Mouse (Mus musculus): ENCODE measurements at regions not wholly inside any gene's neighbourhood (a gene's known extent, or its start where the extent isn't known, plus 50 kb on each side); places are given as distances from the start of the nearest gene placed in this dataset.
"Not testable (repeated sequence)": the region's sequence is repeated elsewhere in the genome, so short reads cannot be mapped to it uniquely, and the experiment has no call there.

DNA sequence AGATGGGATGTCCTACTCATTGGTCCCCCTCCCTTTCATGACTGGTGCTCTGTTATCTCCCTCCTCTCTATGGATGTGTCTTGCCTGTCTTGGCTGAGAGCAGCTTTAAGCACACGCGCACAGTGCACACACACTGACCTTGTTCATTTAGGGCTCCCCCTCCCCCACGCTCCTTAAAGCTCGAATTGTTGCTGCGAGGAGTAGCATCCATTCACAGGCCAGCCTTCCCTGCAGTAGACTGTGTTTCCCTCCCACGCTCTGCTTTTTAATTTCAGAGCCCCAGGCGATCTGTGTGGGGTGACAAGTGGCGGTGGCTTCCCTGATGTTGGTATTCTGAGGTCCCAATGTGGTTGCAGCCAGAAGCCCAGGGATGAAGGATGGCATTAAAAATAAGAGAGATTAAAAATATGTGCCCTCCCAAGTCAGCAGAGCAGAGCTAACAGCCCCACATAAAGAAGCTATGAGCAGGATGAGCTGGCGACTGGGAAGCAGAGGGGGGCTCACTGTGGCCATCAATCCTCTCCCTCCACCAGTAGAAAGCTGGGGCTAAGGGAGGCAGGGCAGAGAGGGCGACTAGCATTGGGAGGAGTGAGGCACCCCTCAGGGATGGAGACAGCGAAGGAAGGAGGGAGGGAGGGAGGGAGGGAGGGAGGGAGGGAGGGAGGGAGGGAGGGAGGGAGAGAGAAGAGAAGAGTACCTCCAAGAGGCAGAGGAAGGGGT is 174.2 kb upstream of the Myt1l start:
- 22% methylated on average over 9 of the region's 11 CpGs for WGBS
- Histone ChIP-seq H3K27me3 (ENCODE audit: control insufficient read depth, insufficient read depth, low read length) (no peaks in the 10 kb centered on the region), H3K9me3 (replicated peaks; ENCODE audit: control insufficient read depth, low read length) (no peaks in the 10 kb centered on the region), H3K36me3 (replicated peaks; ENCODE audit: control insufficient read depth, insufficient read depth, low read depth, low read length) (no peaks in the 10 kb centered on the region), H3K9ac (replicated peaks; ENCODE audit: low read length) (no peak overlapping the region), H3K27ac (replicated peaks; ENCODE audit: low read depth, low read length) (no peak overlapping the region), H3K4me1 (ENCODE audit: control insufficient read depth, insufficient read depth, low read length) (peaks cover 2% of the 10 kb centered on the region; the same call in 1 of the 2 replicates), H3K4me2 (ENCODE audit: low read depth, low read length) (no peak overlapping the region), H3K4me3 (ENCODE audit: low read depth, low read length) (no peak overlapping the region)
- peak; percentile 26 for DNase-seq (ENCODE audit: low spot score)
- no peak; the same call in 1 of the 2 replicates for ATAC-seq (replicated peaks; ENCODE audit: insufficient number of reproducible peaks, low FRiP score, low TSS enrichment, low read depth)

DNA sequence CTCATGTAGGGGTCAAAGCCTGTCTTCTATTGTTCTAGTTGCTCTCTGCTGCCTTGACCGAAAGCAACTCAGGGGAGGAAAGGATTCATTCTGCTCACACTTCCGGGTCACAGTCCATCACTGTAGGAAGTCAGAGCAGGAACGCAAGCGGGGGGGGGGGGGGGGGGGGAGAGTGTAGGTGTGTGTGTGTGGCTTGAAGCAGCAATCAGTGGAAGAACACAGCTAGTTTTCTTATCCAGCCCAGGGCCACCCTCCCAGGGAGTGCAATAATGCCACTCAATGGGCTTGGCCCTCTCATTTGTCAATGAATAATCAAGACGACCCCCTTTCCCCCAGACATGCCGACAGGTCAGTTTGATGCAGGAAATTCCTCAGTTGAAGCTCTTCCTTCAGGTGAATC is 173.4 kb upstream of the Myt1l start:
- Histone ChIP-seq H3K27ac (replicated peaks; ENCODE audit: low read depth, low read length) (no peak overlapping the region), H3K36me3 (replicated peaks; ENCODE audit: control insufficient read depth, insufficient read depth, low read depth, low read length) (no peaks in the 10 kb centered on the region), H3K4me2 (ENCODE audit: low read depth, low read length) (no peak overlapping the region), H3K9me3 (replicated peaks; ENCODE audit: control insufficient read depth, low read length) (no peaks in the 10 kb centered on the region), H3K9ac (replicated peaks; ENCODE audit: low read length) (no peak overlapping the region), H3K4me3 (ENCODE audit: low read depth, low read length) (no peak overlapping the region), H3K4me1 (ENCODE audit: control insufficient read depth, insufficient read depth, low read length) (peaks cover 2% of the 10 kb centered on the region; the same call in 1 of the 2 replicates), H3K27me3 (ENCODE audit: control insufficient read depth, insufficient read depth, low read length) (no peaks in the 10 kb centered on the region)
- no peak for ATAC-seq (replicated peaks; ENCODE audit: insufficient number of reproducible peaks, low FRiP score, low TSS enrichment, low read depth)
- WGBS, result 47% methylated on average over 6 of the region's 6 CpGs
- no peak for DNase-seq (ENCODE audit: low spot score)

DNA sequence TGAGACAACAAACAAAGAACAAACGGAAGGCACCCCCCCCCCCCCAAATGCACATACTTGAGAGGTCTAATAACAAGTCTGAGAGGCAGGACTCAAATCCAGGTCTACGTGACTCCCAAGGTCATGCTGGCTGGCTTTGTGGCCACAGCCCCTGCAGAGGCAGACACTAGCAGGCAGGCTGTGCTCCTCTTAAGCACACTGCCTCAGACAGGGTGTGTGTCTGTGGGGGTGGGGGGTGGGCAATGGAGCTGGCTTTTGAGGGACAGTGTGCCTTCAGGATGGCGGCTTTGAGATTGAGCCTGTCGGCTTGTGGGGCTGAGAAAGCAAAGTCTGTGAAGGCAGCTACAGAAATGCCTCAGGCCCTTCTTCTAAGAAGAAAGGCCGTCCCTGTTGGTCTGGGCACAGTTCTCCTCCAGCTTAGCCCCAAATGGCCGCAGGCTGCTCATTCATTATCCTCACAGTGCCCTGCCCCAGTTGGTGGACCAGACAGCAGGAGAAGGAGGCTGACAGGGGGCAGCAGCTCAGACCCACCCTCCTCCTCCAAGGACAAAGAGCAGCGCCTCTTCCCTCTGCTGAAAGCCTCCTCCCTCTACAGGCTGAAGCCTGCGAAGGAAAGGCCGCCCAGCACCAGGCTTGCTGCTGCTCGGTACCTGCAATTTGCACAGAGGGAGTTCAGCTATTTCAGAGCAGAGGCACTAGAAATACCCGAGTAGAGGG is 171.3 kb upstream of the Myt1l start:
- no peaks in the 10 kb centered on the region for H3K36me3 ChIP-seq (replicated peaks; ENCODE audit: control insufficient read depth, insufficient read depth, low read depth, low read length)
- H3K27ac ChIP-seq (replicated peaks; ENCODE audit: low read depth, low read length), result no peak overlapping the region; the same call in 1 of the 2 replicates
- peak; percentile 47 for ATAC-seq (replicated peaks; ENCODE audit: insufficient number of reproducible peaks, low FRiP score, low TSS enrichment, low read depth)
- H3K9me3 ChIP-seq (replicated peaks; ENCODE audit: control insufficient read depth, low read length), result no peaks in the 10 kb centered on the region
- peak; percentile 55 for DNase-seq (ENCODE audit: low spot score)
- H3K9ac ChIP-seq (replicated peaks; ENCODE audit: low read length), result peak overlapping the region; percentile 48
- no peak overlapping the region for H3K4me3 ChIP-seq (ENCODE audit: low read depth, low read length)
- H3K27me3 ChIP-seq (ENCODE audit: control insufficient read depth, insufficient read depth, low read length), result no peaks in the 10 kb centered on the region
- H3K4me1 ChIP-seq (ENCODE audit: control insufficient read depth, insufficient read depth, low read length), result peaks cover 2% of the 10 kb centered on the region; the same call in 1 of the 2 replicates
- WGBS, result 11% methylated on average over 11 of the region's 11 CpGs
- H3K4me2 ChIP-seq (ENCODE audit: low read depth, low read length), result peak overlapping the region; percentile 4; the same call in 1 of the 2 replicates

DNA sequence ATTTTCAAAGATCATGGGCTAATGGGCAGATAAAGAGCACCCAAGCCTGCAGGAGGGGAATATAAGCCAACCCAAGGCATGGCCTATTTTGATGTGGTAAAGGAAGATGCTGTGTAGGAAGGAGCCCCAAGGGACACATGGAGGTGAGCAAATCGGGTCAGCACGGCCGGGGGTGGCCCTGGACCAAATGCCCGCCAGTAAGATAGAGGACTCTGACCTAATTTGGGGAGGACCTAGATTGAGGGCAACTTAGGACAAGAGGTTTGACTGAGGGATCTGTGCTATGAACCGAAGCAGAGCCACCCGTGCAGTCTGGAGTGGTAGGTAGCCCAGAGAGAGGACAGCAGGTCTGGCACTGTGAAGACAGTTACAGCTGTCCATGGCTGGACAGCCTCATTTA is 166.9 kb upstream of the Myt1l start:
- ATAC-seq (replicated peaks; ENCODE audit: insufficient number of reproducible peaks, low FRiP score, low TSS enrichment, low read depth), result no peak
- Histone ChIP-seq H3K4me2 (ENCODE audit: low read depth, low read length) (no peak overlapping the region), H3K27ac (replicated peaks; ENCODE audit: low read depth, low read length) (no peak overlapping the region), H3K9ac (replicated peaks; ENCODE audit: low read length) (no peak overlapping the region), H3K27me3 (ENCODE audit: control insufficient read depth, insufficient read depth, low read length) (no peaks in the 10 kb centered on the region), H3K9me3 (replicated peaks; ENCODE audit: control insufficient read depth, low read length) (no peaks in the 10 kb centered on the region), H3K4me3 (ENCODE audit: low read depth, low read length) (no peak overlapping the region), H3K36me3 (replicated peaks; ENCODE audit: control insufficient read depth, insufficient read depth, low read depth, low read length) (no peaks in the 10 kb centered on the region), H3K4me1 (ENCODE audit: control insufficient read depth, insufficient read depth, low read length) (peaks cover 2% of the 10 kb centered on the region; the same call in 1 of the 2 replicates)
- 83% methylated on average over 6 of the region's 6 CpGs for WGBS
- DNase-seq (ENCODE audit: low spot score), result no peak

- ATAC-seq (replicated peaks; ENCODE audit: insufficient number of reproducible peaks, low FRiP score, low TSS enrichment, low read depth); H3K4me1 ChIP-seq (ENCODE audit: control insufficient read depth, insufficient read depth, low read length); H3K36me3 ChIP-seq (replicated peaks; ENCODE audit: control insufficient read depth, insufficient read depth, low read depth, low read length); H3K4me3 ChIP-seq (ENCODE audit: low read depth, low read length); H3K9me3 ChIP-seq (replicated peaks; ENCODE audit: control insufficient read depth, low read length); H3K27me3 ChIP-seq (ENCODE audit: control insufficient read depth, insufficient read depth, low read length): not testable (repeated sequence)
- H3K4me2 ChIP-seq (ENCODE audit: low read depth, low read length), result peak overlapping the region; percentile 41
- peak overlapping the region; percentile 28; the same call in 1 of the 2 replicates for H3K27ac ChIP-seq (replicated peaks; ENCODE audit: low read depth, low read length)
- H3K9ac ChIP-seq (replicated peaks; ENCODE audit: low read length), result peak overlapping the region; percentile 48
- 41% methylated on average over 3 of the region's 3 CpGs for WGBS
- DNase-seq (ENCODE audit: low spot score), result peak; percentile 53
Measured at GRCm38 (mm10) chr12:29367741-29368106, 160.5 kb upstream of the Myt1l start.

GRCm38 (mm10) chr12:29368107-29368819 is 159.9 kb upstream of the Myt1l start:
- Histone ChIP-seq H3K4me2 (ENCODE audit: low read depth, low read length) (peak overlapping the region; percentile 41), H3K9ac (replicated peaks; ENCODE audit: low read length) (peak overlapping the region; percentile 48), H3K27me3 (ENCODE audit: control insufficient read depth, insufficient read depth, low read length) (no peaks in the 10 kb centered on the region), H3K9me3 (replicated peaks; ENCODE audit: control insufficient read depth, low read length) (no peaks in the 10 kb centered on the region), H3K4me1 (ENCODE audit: control insufficient read depth, insufficient read depth, low read length) (no peaks in the 10 kb centered on the region; the same call in 1 of the 2 replicates), H3K4me3 (ENCODE audit: low read depth, low read length) (peak overlapping the region; percentile 14; the same call in 1 of the 2 replicates), H3K27ac (replicated peaks; ENCODE audit: low read depth, low read length) (peak overlapping the region; percentile 28; the same call in 1 of the 2 replicates), H3K36me3 (replicated peaks; ENCODE audit: control insufficient read depth, insufficient read depth, low read depth, low read length) (no peaks in the 10 kb centered on the region)
- ATAC-seq (replicated peaks; ENCODE audit: insufficient number of reproducible peaks, low FRiP score, low TSS enrichment, low read depth) (peak; percentile 83; the same call in 1 of the 2 replicates), DNase-seq (ENCODE audit: low spot score) (peak; percentile 53)
- 13% methylated on average over 19 of the region's 19 CpGs for WGBS

GRCm38 (mm10) chr12:29368820-29369175 is 159.4 kb upstream of the Myt1l start:
- H3K27ac ChIP-seq (replicated peaks; ENCODE audit: low read depth, low read length), result 0 out of 2 replicates have a peak overlapping the region, but pooled peaks have one; percentile 28
- 0 out of 2 replicates have a peak, but pooled peaks have one; percentile 27 for ATAC-seq (replicated peaks; ENCODE audit: insufficient number of reproducible peaks, low FRiP score, low TSS enrichment, low read depth)
- no peaks in the 10 kb centered on the region for H3K9me3 ChIP-seq (replicated peaks; ENCODE audit: control insufficient read depth, low read length)
- no peaks in the 10 kb centered on the region; the same call in 1 of the 2 replicates for H3K4me1 ChIP-seq (ENCODE audit: control insufficient read depth, insufficient read depth, low read length)
- H3K4me3 ChIP-seq (ENCODE audit: low read depth, low read length), result no peak overlapping the region
- H3K9ac ChIP-seq (replicated peaks; ENCODE audit: low read length), result peak overlapping the region; percentile 19
- 23% methylated on average over 5 of the region's 5 CpGs for WGBS
- no peaks in the 10 kb centered on the region for H3K36me3 ChIP-seq (replicated peaks; ENCODE audit: control insufficient read depth, insufficient read depth, low read depth, low read length)
- no peak for DNase-seq (ENCODE audit: low spot score)
- peak overlapping the region; percentile 41 for H3K4me2 ChIP-seq (ENCODE audit: low read depth, low read length)
- no peaks in the 10 kb centered on the region for H3K27me3 ChIP-seq (ENCODE audit: control insufficient read depth, insufficient read depth, low read length)

Data from embryonic facial prominence, embryonic 11.5 days (tissue).